ENCODE assay signal across 23 mouse cellular contexts in genomic region chr5:131828607-131829006, GRCm38 (mm10).
"Had no signal": no experiment of that assay in that cellular context is flagged by ENCODE, and none has a peak within 500 bp of the region (broad histone marks: within the 10 kb centered on the region; RNA-seq: fewer than 3 reads in every experiment).

No protein-coding gene starts in this region.

- H3K36me3 ChIP-seq: heart, embryonic 15.5 days; hindbrain, embryonic 10.5 days; hindbrain, embryonic 12.5 days; hindbrain, embryonic 13.5 days; hindbrain, embryonic 15.5 days; intestine, embryonic 15.5 days; kidney, embryonic 15.5 days had no signal

- H3K27me3 ChIP-seq: heart, embryonic 15.5 days; hindbrain, embryonic 12.5 days; hindbrain, embryonic 15.5 days; intestine, embryonic 15.5 days; kidney, embryonic 15.5 days had no signal

- H3K4me3 ChIP-seq: heart, embryonic 15.5 days; hindbrain, embryonic 10.5 days; hindbrain, embryonic 12.5 days; hindbrain, embryonic 13.5 days; hindbrain, embryonic 15.5 days; intestine, embryonic 15.5 days; kidney, embryonic 15.5 days; layer of hippocampus, adult 2 months; left cerebral cortex, adult 2 months had no signal

- DNase-seq: kidney, adult 11 months; kidney, adult 18-20 months; kidney, adult 2 months; kidney, adult 8-10 months; kidney, adult 9 months; kidney, postnatal 14 days; kidney, postnatal 25 days; kidney, postnatal 36 days; kidney, postnatal 4 days; layer of hippocampus, adult 9-11 months; layer of hippocampus, postnatal 36 days had no signal

- H3K27ac ChIP-seq: heart, embryonic 15.5 days; hindbrain, embryonic 10.5 days; hindbrain, embryonic 12.5 days; hindbrain, embryonic 13.5 days; hindbrain, embryonic 14.5 days; hindbrain, embryonic 15.5 days; hindbrain, postnatal 0 days; intestine, embryonic 15.5 days; kidney, embryonic 15.5 days; kidney, postnatal 0 days; layer of hippocampus, adult 2 months; left cerebral cortex, adult 2 months had no signal

- H3K9me3 ChIP-seq: heart, embryonic 15.5 days; hindbrain, embryonic 10.5 days; hindbrain, embryonic 12.5 days; hindbrain, embryonic 13.5 days; hindbrain, embryonic 15.5 days; intestine, embryonic 15.5 days; kidney, embryonic 15.5 days had no signal
